Mouse (Mus musculus) embryonic facial prominence, embryonic 12.5 days (tissue): ENCODE measurements around the gene Ppil3. TPM values are rescaled to one million over a fixed set of nuclear protein-coding genes. Genes with fewer than 3 reads are reported as not detected.

ENCODE experiments used
- ATAC-seq: fragments of 200-750 bp; cut with Nextera tagmentation; 2 replicates; pipeline ENCODE4 v1.8.0; 2017; ENCODE audit not compliant: insufficient number of reproducible peaks, insufficient read depth, low FRiP score, low TSS enrichment
- H3K27ac ChIP-seq: fragments of 300-500 bp; sonication (generic); 2 replicates; pipeline ENCODE4 v1.5.1; 2016; ENCODE audit warnings: mild to moderate bottlenecking
- H3K27me3 ChIP-seq: fragments of 300-500 bp; sonication (generic); 2 replicates; pipeline ENCODE4 v1.6.1; 2016; ENCODE audit warnings: mild to moderate bottlenecking, moderate library complexity
- H3K36me3 ChIP-seq: fragments of 300-500 bp; sonication (generic); 2 replicates; pipeline ENCODE4 v1.6.1; 2016; ENCODE audit warnings: mild to moderate bottlenecking
- H3K4me1 ChIP-seq: fragments of 300-500 bp; sonication (generic); 2 replicates; pipeline ENCODE4 v1.6.1; 2016
- H3K4me2 ChIP-seq: fragments of 300-500 bp; sonication (generic); replicated peaks from 2 replicates; pipeline ENCODE4 v1.6.1; 2016; ENCODE audit warnings: mild to moderate bottlenecking, moderate library complexity
- H3K4me3 ChIP-seq: fragments of 300-500 bp; sonication (generic); 2 replicates; pipeline ENCODE4 v1.5.1; 2016; ENCODE audit warnings: mild to moderate bottlenecking
- H3K9ac ChIP-seq: fragments of 300-500 bp; sonication (generic); 2 replicates; pipeline ENCODE4 v1.6.1; 2016; ENCODE audit warnings: mild to moderate bottlenecking, moderate library complexity
- H3K9me3 ChIP-seq: fragments of 300-500 bp; sonication (generic); 2 replicates; pipeline ENCODE4 v1.6.1; 2016; ENCODE audit warnings: mild to moderate bottlenecking, moderate library complexity
- WGBS: fragments of 180-500 bp; shearing (Covaris S2); methylation state at CpG from one replicate; pipeline ENCODE4 v1.1.7; 2016; 5-methylcytosine and 5-hydroxymethylcytosine counted together
- polyA plus RNA-seq: library from polyadenylated mRNA; unstranded; fragments of >200 nt; fragmentation: Nextera tagmentation; extraction: Ambion mirVana; gene quantifications from 2 replicates; pipeline ENCODE4 v1.2.1, GENCODE M21; 2016

Ppil3 gene
- polyA plus RNA-seq, 1 experiment from 2014 or later = 59.4 TPM

- Histone ChIP-seq H3K4me2 (no peak overlapping the region), H3K27ac (no peak overlapping the region), H3K9ac (no peak overlapping the region), H3K4me1 (no peaks in the 10 kb centered on the region), H3K4me3 (no peak overlapping the region), H3K9me3 (no peaks in the 10 kb centered on the region), H3K27me3 (no peaks in the 10 kb centered on the region), H3K36me3 (peaks cover 60% of the 10 kb centered on the region)
- no peak for ATAC-seq
- WGBS = 85% methylated on average over 6 of the region's 6 CpGs
These were observed 37.1 kb downstream of the Ppil3 start for GRCm38 (mm10) chr1:58408141-58408540.

GRCm38 (mm10) chr1:58407321-58407720 is 38.0 kb downstream of the Ppil3 start:
- Histone ChIP-seq H3K27ac (no peak overlapping the region), H3K4me3 (no peak overlapping the region), H3K36me3 (peaks cover 60% of the 10 kb centered on the region), H3K27me3 (no peaks in the 10 kb centered on the region), H3K9me3 (no peaks in the 10 kb centered on the region), H3K9ac (no peak overlapping the region), H3K4me2 (no peak overlapping the region), H3K4me1 (no peaks in the 10 kb centered on the region)
- ATAC-seq = no peak
- WGBS = 98% methylated on average over 7 of the region's 7 CpGs

- peaks cover 65% of the 10 kb centered on the region for H3K36me3 ChIP-seq
These were observed 41.5 kb downstream of the Ppil3 start for GRCm38 (mm10) chr1:58403745-58404144.

GRCm38 (mm10) chr1:58401396-58401795 is 43.9 kb downstream of the Ppil3 start:
- WGBS = 93% methylated on average over 6 of the region's 6 CpGs
- H3K27me3 ChIP-seq = no peaks in the 10 kb centered on the region
- no peak overlapping the region for H3K4me3 ChIP-seq
- no peak overlapping the region for H3K4me2 ChIP-seq
- H3K4me1 ChIP-seq = no peaks in the 10 kb centered on the region
- peaks cover 80% of the 10 kb centered on the region for H3K36me3 ChIP-seq
- no peak overlapping the region for H3K9ac ChIP-seq
- H3K27ac ChIP-seq = no peak overlapping the region
- no peak for ATAC-seq
- H3K9me3 ChIP-seq = no peaks in the 10 kb centered on the region

More at GRCm38 (mm10) chr1:58403745-58404144, 41.5 kb downstream of the Ppil3 start:
- no peak for ATAC-seq
- Histone ChIP-seq H3K9me3 (no peaks in the 10 kb centered on the region), H3K9ac (no peak overlapping the region), H3K4me2 (no peak overlapping the region), H3K4me1 (no peaks in the 10 kb centered on the region), H3K27me3 (no peaks in the 10 kb centered on the region), H3K4me3 (no peak overlapping the region), H3K27ac (no peak overlapping the region)
- WGBS = 91% methylated on average over 5 of the region's 5 CpGs

- Histone ChIP-seq H3K9ac (no peak overlapping the region), H3K27me3 (no peaks in the 10 kb centered on the region), H3K9me3 (no peaks in the 10 kb centered on the region), H3K4me2 (no peak overlapping the region), H3K36me3 (peaks cover 71% of the 10 kb centered on the region), H3K27ac (no peak overlapping the region), H3K4me3 (no peak overlapping the region), H3K4me1 (no peaks in the 10 kb centered on the region; the same call in 1 of the 2 replicates)
- 97% methylated on average over 6 of the region's 6 CpGs for WGBS
- ATAC-seq = no peak
These were observed 47.6 kb downstream of the Ppil3 start for GRCm38 (mm10) chr1:58397731-58398130.

GRCm38 (mm10) chr1:58396179-58396578 is 49.1 kb downstream of the Ppil3 start:
- Histone ChIP-seq H3K4me3 (no peak overlapping the region), H3K9me3 (no peaks in the 10 kb centered on the region), H3K9ac (no peak overlapping the region), H3K4me2 (no peak overlapping the region), H3K27me3 (no peaks in the 10 kb centered on the region), H3K4me1 (peaks cover 8% of the 10 kb centered on the region), H3K36me3 (peaks cover 57% of the 10 kb centered on the region), H3K27ac (no peak overlapping the region)
- no peak for ATAC-seq
- 97% methylated on average over 1 of the region's 1 CpGs for WGBS

GRCm38 (mm10) chr1:58395341-58395740 is 49.9 kb downstream of the Ppil3 start:
- WGBS = 87% methylated on average over 3 of the region's 3 CpGs
- H3K4me3 ChIP-seq = no peak overlapping the region

GRCm38 (mm10) chr1:58393284-58394195 is 51.7 kb downstream of the Ppil3 start:
- Histone ChIP-seq H3K4me3 (peak overlapping the region; percentile 98), H3K9me3 (no peaks in the 10 kb centered on the region), H3K9ac (peak overlapping the region; percentile 99), H3K36me3 (peaks cover 34% of the 10 kb centered on the region), H3K27ac (peak overlapping the region; percentile 98), H3K4me1 (peaks cover 11% of the 10 kb centered on the region), H3K4me2 (peak overlapping the region; percentile 79), H3K27me3 (no peaks in the 10 kb centered on the region)
- ATAC-seq = peak; percentile 61
- 1% methylated on average over 52 of the region's 90 CpGs for WGBS

More at GRCm38 (mm10) chr1:58395341-58395740, 49.9 kb downstream of the Ppil3 start:
- peaks cover 49% of the 10 kb centered on the region for H3K36me3 ChIP-seq
- peaks cover 11% of the 10 kb centered on the region for H3K4me1 ChIP-seq
- no peaks in the 10 kb centered on the region for H3K27me3 ChIP-seq
- H3K9me3 ChIP-seq = no peaks in the 10 kb centered on the region
- no peak overlapping the region for H3K9ac ChIP-seq
- ATAC-seq = no peak
- H3K4me2 ChIP-seq = no peak overlapping the region
- H3K27ac ChIP-seq = no peak overlapping the region

GRCm38 (mm10) chr1:58392652-58393283 is 52.5 kb downstream of the Ppil3 start, which contains the start of gene Bzw1:
Gene Bzw1, plus strand, starts transcription at chr1:58392898.
- H3K4me2 ChIP-seq = peak within 1 kb of the TSS; percentile 79
- H3K9ac ChIP-seq = peak within 1 kb of the TSS; percentile 99
- no peaks in the 10 kb centered on the region for H3K27me3 ChIP-seq
- peak within 1 kb of the TSS; percentile 98 for H3K27ac ChIP-seq
- H3K4me3 ChIP-seq = peak within 1 kb of the TSS; percentile 98
- H3K9me3 ChIP-seq = no peaks in the 10 kb centered on the region
- ATAC-seq = peak; percentile 96
- under 1% methylated on average over 54 of the region's 61 CpGs for WGBS
- peaks cover 11% of the 10 kb centered on the region for H3K4me1 ChIP-seq
- peaks cover 26% of the 10 kb centered on the region for H3K36me3 ChIP-seq

- peak overlapping the region; percentile 98 for H3K4me3 ChIP-seq
- no peaks in the 10 kb centered on the region for H3K27me3 ChIP-seq
- under 1% methylated on average over 16 of the region's 16 CpGs for WGBS
- peaks cover 23% of the 10 kb centered on the region for H3K36me3 ChIP-seq
- no peaks in the 10 kb centered on the region for H3K9me3 ChIP-seq
- H3K4me2 ChIP-seq = peak overlapping the region; percentile 79
- H3K27ac ChIP-seq = peak overlapping the region; percentile 98
- H3K4me1 ChIP-seq = peaks cover 11% of the 10 kb centered on the region
- no peak for ATAC-seq
- H3K9ac ChIP-seq = peak overlapping the region; percentile 99
These were observed 53.0 kb downstream of the Ppil3 start for GRCm38 (mm10) chr1:58392268-58392651.

GRCm38 (mm10) chr1:58391421-58392267 is 53.6 kb downstream of the Ppil3 start:
- Histone ChIP-seq H3K27me3 (no peaks in the 10 kb centered on the region), H3K4me1 (peaks cover 11% of the 10 kb centered on the region), H3K4me3 (peak overlapping the region; percentile 98), H3K27ac (peak overlapping the region; percentile 98), H3K9ac (peak overlapping the region; percentile 99), H3K36me3 (peaks cover 18% of the 10 kb centered on the region), H3K4me2 (peak overlapping the region; percentile 79), H3K9me3 (no peaks in the 10 kb centered on the region)
- ATAC-seq = no peak
- 43% methylated on average over 19 of the region's 19 CpGs for WGBS
